Mouse (Mus musculus) ES-CJ7 (cell line): ENCODE measurements around the gene Nr1h3.
A peak's percentile ranks its signal among the peaks of the same experiment; 100 is the strongest.

Source experiments
- DNase-seq: peaks from one replicate; pipeline ENCODE4 v3.0.0; 2011; ENCODE audit warnings: low read depth, low spot score

Gene Nr1h3

GRCm38 (mm10) chr2:91186208-91186607 lies 16.4 kb downstream of the Nr1h3 start:
- DNase-seq: no peak

- DNase-seq: no peak
These were observed 18.8 kb downstream of the Nr1h3 start, which contains the start of gene Madd for GRCm38 (mm10) chr2:91183711-91184405. TSS of gene Madd (minus strand) at chr2:91183837.

GRCm38 (mm10) chr2:91183148-91183513 lies 19.5 kb downstream of the Nr1h3 start:
- DNase-seq: peak; percentile 99

GRCm38 (mm10) chr2:91182405-91183147 lies 20.1 kb downstream of the Nr1h3 start:
- DNase-seq: peak; percentile 90

- no peak for DNase-seq
These were observed 20.6 kb downstream of the Nr1h3 start for GRCm38 (mm10) chr2:91182016-91182404.

- DNase-seq: no peak
These were observed 21.9 kb downstream of the Nr1h3 start for GRCm38 (mm10) chr2:91180706-91181105.

- no peak for DNase-seq
These were observed 22.8 kb downstream of the Nr1h3 start for GRCm38 (mm10) chr2:91179825-91180224.

- no peak for DNase-seq
These were observed 26.4 kb downstream of the Nr1h3 start for GRCm38 (mm10) chr2:91176234-91176633.

GRCm38 (mm10) chr2:91175490-91175889 lies 27.1 kb downstream of the Nr1h3 start:
- DNase-seq: no peak

- no peak for DNase-seq
These were observed 32.9 kb downstream of the Nr1h3 start for GRCm38 (mm10) chr2:91169587-91170322.

- no peak for DNase-seq
These were observed 35.0 kb downstream of the Nr1h3 start for GRCm38 (mm10) chr2:91167629-91168028.

- no peak for DNase-seq
These were observed 37.6 kb downstream of the Nr1h3 start for GRCm38 (mm10) chr2:91164991-91165390.

GRCm38 (mm10) chr2:91163532-91163931 lies 39.1 kb downstream of the Nr1h3 start:
- DNase-seq: no peak

- DNase-seq: no peak
These were observed 39.7 kb downstream of the Nr1h3 start for GRCm38 (mm10) chr2:91162952-91163351.

GRCm38 (mm10) chr2:91160591-91160990 lies 42.0 kb downstream of the Nr1h3 start:
- no peak for DNase-seq

- DNase-seq: no peak
These were observed 45.5 kb downstream of the Nr1h3 start for GRCm38 (mm10) chr2:91157002-91157752.

GRCm38 (mm10) chr2:91154091-91154490 lies 48.5 kb downstream of the Nr1h3 start:
- no peak for DNase-seq

- no peak for DNase-seq
These were observed 49.7 kb downstream of the Nr1h3 start for GRCm38 (mm10) chr2:91152885-91153377.

GRCm38 (mm10) chr2:91151331-91151730 lies 51.3 kb downstream of the Nr1h3 start:
- no peak for DNase-seq

- no peak for DNase-seq
These were observed 54.5 kb downstream of the Nr1h3 start for GRCm38 (mm10) chr2:91148101-91148500.

- DNase-seq: no peak
These were observed 59.2 kb downstream of the Nr1h3 start for GRCm38 (mm10) chr2:91143401-91143800.

- no peak for DNase-seq
These were observed 59.7 kb downstream of the Nr1h3 start for GRCm38 (mm10) chr2:91142920-91143319.
